Mouse (Mus musculus): ENCODE data around the gene Eaf1. TPM values are rescaled to one million over a fixed set of nuclear protein-coding genes. Genes with fewer than 3 reads are reported as not detected.

The Eaf1 gene
- polyA plus RNA-seq, 1 experiment from 2014 or later: 9.6 TPM

DNA sequence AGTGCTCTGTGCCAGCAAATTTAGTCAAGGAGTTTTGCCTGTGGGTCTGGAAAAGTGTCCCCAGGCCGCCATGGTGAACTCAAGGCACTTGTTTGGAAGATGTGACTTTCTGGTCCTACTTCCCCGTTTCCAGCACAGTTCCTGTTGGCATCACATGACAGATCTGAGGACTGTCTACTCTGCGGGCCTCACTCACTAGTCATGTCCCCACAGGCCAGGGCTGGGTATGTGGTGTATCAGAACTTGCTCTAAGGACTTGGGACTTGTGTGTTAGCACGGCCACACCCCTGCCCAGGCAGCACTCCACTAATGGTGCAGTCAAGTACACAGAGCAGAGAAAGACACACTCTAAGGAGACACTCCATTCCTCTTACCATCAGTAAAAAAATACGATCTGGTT is 11.8 kb upstream of the Eaf1 start:
- H3K4me1 ChIP-seq (replicated peaks): no peaks in the 10 kb centered on the region
- no peak overlapping the region for H3K9ac ChIP-seq
- no peak overlapping the region for H3K27ac ChIP-seq
- no peaks in the 10 kb centered on the region for H3K9me3 ChIP-seq
- 96% methylated on average over 5 of the region's 5 CpGs for WGBS
- no peak for ATAC-seq (ENCODE audit: low FRiP score)
- H3K36me3 ChIP-seq: peaks cover 93% of the 10 kb centered on the region
- H3K4me2 ChIP-seq: no peak overlapping the region
- H3K4me3 ChIP-seq: no peak overlapping the region
- no peaks in the 10 kb centered on the region for H3K27me3 ChIP-seq

DNA sequence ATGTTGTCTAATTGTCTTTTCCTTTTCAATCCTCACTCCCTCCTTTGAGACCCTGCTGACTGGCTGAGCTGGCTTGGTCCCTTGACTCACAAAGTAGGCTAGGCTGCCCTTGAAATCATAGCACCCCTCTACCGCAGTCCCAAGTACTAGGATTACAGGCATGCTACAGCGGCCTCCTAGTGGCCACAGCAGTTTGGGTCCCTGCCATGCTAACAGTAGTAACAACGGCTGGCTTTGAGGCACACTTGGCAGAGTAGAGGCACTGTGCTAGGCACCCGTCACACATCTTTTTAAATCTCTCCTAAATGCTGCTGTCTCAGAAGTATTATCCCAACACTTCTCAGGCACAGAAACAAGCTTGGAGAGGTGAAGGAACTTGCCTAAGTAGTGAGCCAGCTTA is 7.7 kb upstream of the Eaf1 start:
- no peak overlapping the region for H3K4me2 ChIP-seq
- WGBS: 83% methylated on average over 4 of the region's 4 CpGs
- no peak for ATAC-seq (ENCODE audit: low FRiP score)
- H3K4me1 ChIP-seq (replicated peaks): no peaks in the 10 kb centered on the region
- no peak overlapping the region for H3K27ac ChIP-seq
- no peak overlapping the region for H3K9ac ChIP-seq
- no peaks in the 10 kb centered on the region for H3K27me3 ChIP-seq
- H3K9me3 ChIP-seq: no peaks in the 10 kb centered on the region
- peaks cover 91% of the 10 kb centered on the region for H3K36me3 ChIP-seq
- no peak overlapping the region for H3K4me3 ChIP-seq

DNA sequence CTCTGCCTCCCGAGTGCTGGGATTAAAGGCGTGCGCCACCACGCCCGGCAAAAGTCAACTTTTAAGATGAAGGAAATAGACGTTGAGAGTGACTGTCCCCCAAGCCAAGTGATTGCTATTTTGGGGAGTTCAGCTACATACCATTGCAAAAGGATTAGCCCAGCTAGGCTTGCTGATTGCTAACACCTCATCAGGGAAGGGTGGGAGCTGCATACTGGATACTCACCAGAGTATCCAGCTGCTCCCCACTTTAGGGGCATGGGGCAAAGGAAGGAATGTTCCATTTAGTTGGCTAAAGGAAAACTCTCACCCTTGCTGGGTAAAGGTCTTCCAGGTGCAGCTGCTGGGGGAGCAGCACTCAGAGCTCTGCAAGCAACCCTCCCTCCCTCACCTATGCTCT is 6.1 kb upstream of the Eaf1 start:
- H3K4me3 ChIP-seq: no peak overlapping the region
- H3K27ac ChIP-seq: no peak overlapping the region
- H3K4me2 ChIP-seq: no peak overlapping the region
- no peaks in the 10 kb centered on the region for H3K9me3 ChIP-seq
- WGBS: 94% methylated on average over 6 of the region's 6 CpGs
- peaks cover 89% of the 10 kb centered on the region for H3K36me3 ChIP-seq
- peaks cover 12% of the 10 kb centered on the region for H3K4me1 ChIP-seq (replicated peaks)
- no peaks in the 10 kb centered on the region for H3K27me3 ChIP-seq
- no peak overlapping the region for H3K9ac ChIP-seq
- ATAC-seq (ENCODE audit: low FRiP score): no peak

DNA sequence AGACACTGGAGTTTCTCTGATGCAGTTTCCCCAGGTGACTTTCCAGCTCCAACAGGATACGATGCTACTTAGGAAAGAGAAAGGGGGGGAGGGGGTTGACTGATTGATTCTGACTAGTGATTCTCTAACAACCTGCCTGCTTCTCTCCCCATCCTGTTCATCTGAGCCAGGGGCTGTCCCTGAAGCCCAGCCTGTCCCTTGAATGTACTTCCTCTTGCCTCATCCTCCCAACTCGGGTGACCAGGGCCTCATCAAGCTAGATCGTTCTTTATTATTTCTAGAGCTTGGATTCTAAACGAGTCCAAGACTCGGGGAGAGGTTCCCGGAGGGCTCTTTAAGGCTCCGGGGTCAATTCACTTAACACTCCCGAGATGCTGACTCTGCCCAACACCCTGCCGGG is 298 bp upstream of the Eaf1 start:
- H3K9ac ChIP-seq: peak overlapping the region; percentile 93
- peak overlapping the region; percentile 90 for H3K4me2 ChIP-seq
- H3K4me1 ChIP-seq (replicated peaks): peaks cover 45% of the 10 kb centered on the region
- H3K36me3 ChIP-seq: peaks cover 46% of the 10 kb centered on the region
- H3K4me3 ChIP-seq: peak overlapping the region; percentile 97
- no peaks in the 10 kb centered on the region for H3K27me3 ChIP-seq
- H3K9me3 ChIP-seq: no peaks in the 10 kb centered on the region
- 46% methylated on average over 9 of the region's 9 CpGs for WGBS
- no peak overlapping the region for H3K27ac ChIP-seq
- ATAC-seq (ENCODE audit: low FRiP score): no peak

DNA sequence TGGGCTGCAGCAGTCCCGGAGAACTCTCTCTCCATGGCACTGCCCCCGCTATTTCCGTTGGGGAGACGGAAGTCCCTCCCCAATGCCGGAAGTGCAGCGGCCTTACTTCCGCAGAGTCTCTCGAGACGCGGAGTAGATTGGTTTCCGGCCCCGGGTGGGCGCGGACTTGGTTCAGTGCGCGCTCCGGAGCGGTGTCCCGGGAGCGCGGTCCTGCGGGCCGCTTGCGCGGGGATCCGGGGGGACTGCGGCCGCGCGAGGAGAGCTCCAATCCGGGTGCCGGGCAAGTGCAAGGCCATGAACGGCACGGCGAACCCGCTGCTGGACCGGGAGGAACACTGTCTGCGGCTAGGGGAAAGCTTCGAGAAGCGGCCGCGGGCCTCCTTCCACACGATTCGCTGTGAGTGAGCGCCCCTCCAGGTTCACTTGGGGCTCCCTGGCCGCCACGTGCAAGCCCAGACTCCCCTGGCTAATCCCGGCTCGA is 816 bp downstream of the Eaf1 start, which contains the start of gene Mettl6:
Gene Mettl6, minus strand, starts transcription at position 66 of the 481 bp plus-strand sequence.
- Histone ChIP-seq H3K4me2 (peak within 1 kb of the TSS; percentile 90), H3K27me3 (no peaks in the 10 kb centered on the region), H3K9ac (peak within 1 kb of the TSS; percentile 93), H3K4me3 (peak within 1 kb of the TSS; percentile 97), H3K4me1 (replicated peaks) (peaks cover 45% of the 10 kb centered on the region), H3K36me3 (peaks cover 46% of the 10 kb centered on the region), H3K27ac (peak within 1 kb of the TSS; percentile 93), H3K9me3 (no peaks in the 10 kb centered on the region)
- ATAC-seq (ENCODE audit: low FRiP score): peak; percentile 93
- under 1% methylated on average over 49 of the region's 49 CpGs for WGBS

DNA sequence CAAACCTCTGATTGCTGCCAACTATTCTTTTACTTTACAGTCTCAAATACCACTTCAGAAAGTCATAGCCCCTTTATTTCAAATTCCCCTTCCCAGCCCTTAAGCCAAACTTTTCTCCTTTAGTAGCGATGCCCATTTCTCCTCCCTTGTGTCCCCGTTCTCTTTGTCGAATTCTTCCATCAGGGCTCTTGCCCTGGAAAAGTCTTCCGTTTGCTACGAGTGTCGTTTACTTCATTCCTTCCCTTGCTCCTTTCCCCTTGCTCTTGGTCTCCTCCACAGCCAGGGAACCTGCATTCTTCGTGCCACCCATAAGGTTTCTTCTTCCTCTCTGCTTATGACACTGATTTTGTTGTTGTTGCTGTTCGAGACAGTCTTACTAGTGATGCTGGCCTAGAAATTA is 1.3 kb downstream of the Eaf1 start:
- 6% methylated on average over 8 of the region's 8 CpGs for WGBS
- H3K36me3 ChIP-seq: peaks cover 46% of the 10 kb centered on the region
- H3K27ac ChIP-seq: peak overlapping the region; percentile 93; the same call in 1 of the 2 replicates
- peak overlapping the region; percentile 93 for H3K9ac ChIP-seq
- no peaks in the 10 kb centered on the region for H3K9me3 ChIP-seq
- no peaks in the 10 kb centered on the region for H3K27me3 ChIP-seq
- peak overlapping the region; percentile 90 for H3K4me2 ChIP-seq
- H3K4me3 ChIP-seq: peak overlapping the region; percentile 97
- ATAC-seq (ENCODE audit: low FRiP score): no peak
- peaks cover 45% of the 10 kb centered on the region for H3K4me1 ChIP-seq (replicated peaks)

DNA sequence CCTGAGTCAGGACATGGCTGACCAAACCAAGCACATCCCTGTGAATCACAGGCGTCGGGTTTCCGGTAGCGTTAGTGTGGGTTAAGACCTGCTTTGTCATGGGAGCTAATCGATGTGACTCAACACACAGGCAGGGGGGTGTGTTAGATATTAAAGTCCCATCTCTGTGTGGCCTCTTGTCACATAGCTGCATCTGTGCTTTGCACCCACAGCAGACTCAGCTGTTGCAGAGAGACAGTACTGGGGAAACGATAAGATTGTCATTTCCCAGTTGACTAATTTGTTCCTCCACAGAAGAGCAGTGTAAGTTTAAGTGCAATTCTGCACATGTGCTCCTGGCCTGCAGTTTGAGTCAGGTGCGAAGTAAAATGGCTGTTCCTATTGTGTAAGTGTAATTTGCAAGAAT is 2.0 kb downstream of the Eaf1 start:
- Histone ChIP-seq H3K4me1 (replicated peaks) (peaks cover 45% of the 10 kb centered on the region), H3K9me3 (no peaks in the 10 kb centered on the region), H3K27ac (no peak overlapping the region), H3K9ac (peak overlapping the region; percentile 93), H3K4me3 (peak overlapping the region; percentile 97), H3K27me3 (no peaks in the 10 kb centered on the region), H3K36me3 (peaks cover 47% of the 10 kb centered on the region), H3K4me2 (peak overlapping the region; percentile 90)
- ATAC-seq (ENCODE audit: low FRiP score): no peak
- 70% methylated on average over 7 of the region's 7 CpGs for WGBS

DNA sequence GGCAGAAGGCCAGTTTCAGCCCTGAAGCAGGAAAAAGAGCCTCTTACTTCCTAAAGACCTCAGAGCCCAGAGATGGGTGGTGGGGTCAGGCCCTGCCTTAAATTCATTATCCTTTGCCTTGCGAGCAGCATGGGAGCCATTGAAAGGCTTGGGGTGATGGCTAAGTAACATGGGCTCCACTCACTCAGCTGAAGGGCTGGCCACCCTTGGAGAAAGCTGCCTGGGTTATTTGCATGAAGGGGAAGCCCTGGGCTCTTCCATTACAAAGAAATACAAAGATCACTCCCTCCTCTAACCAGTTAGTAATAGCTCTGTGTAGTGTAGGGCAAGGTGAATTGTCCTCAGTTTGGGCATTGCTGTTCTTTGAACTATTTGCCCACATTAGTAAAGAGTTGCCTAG is 5.3 kb downstream of the Eaf1 start:
- Histone ChIP-seq H3K9ac (no peak overlapping the region), H3K36me3 (peaks cover 61% of the 10 kb centered on the region), H3K4me2 (no peak overlapping the region), H3K9me3 (no peaks in the 10 kb centered on the region), H3K4me3 (no peak overlapping the region), H3K27ac (no peak overlapping the region), H3K4me1 (replicated peaks) (peaks cover 21% of the 10 kb centered on the region), H3K27me3 (no peaks in the 10 kb centered on the region)
- no peak for ATAC-seq (ENCODE audit: low FRiP score)
- WGBS: 89% methylated on average over 1 of the region's 1 CpGs

DNA sequence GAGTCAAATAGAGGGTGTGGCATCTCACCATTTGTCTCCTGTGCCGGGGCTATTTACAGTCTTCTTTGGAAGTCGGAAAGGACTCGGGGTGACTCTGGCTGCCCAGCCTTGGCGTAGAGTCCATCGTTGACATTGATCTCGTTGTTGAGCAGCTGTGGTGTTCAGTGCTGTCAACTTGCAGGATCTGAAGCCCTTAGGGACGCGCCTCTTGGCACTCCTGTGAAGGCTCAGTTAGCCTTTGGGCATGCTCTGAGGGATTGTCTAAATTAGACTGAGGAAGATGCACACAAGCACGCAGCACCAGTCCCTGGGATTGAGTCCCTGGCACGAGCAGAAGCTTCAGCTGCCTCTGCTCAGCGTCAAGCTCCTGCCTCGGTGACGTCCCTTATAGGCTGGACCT is 9.2 kb downstream of the Eaf1 start:
- Histone ChIP-seq H3K4me1 (replicated peaks) (no peaks in the 10 kb centered on the region), H3K9ac (no peak overlapping the region), H3K36me3 (peaks cover 94% of the 10 kb centered on the region), H3K9me3 (no peaks in the 10 kb centered on the region), H3K27ac (no peak overlapping the region), H3K4me3 (no peak overlapping the region), H3K27me3 (no peaks in the 10 kb centered on the region), H3K4me2 (no peak overlapping the region)
- 93% methylated on average over 13 of the region's 13 CpGs for WGBS
- ATAC-seq (ENCODE audit: low FRiP score): no peak

DNA sequence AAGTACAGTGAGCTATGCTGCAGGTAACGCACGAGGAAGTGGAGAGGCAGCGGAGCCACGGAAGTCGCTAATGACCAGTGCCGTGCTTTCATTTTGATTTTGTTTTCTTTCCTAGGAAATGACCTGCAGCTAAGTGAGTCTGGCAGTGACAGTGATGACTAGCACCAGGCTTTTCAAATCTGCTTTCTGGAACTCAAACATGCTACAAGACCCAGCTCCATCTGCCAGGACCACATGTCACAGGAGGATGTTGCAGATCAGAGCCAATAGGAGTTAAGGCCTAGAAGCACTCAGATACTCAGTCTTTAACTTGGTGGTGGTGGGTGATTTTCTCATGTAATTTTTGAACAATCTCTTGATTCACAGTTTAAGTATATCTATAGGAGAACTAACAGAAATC is 12.3 kb downstream of the Eaf1 start:
- WGBS: 96% methylated on average over 6 of the region's 6 CpGs
- H3K27me3 ChIP-seq: no peaks in the 10 kb centered on the region
- H3K4me1 ChIP-seq (replicated peaks): no peaks in the 10 kb centered on the region
- no peak overlapping the region for H3K4me2 ChIP-seq
- no peak overlapping the region for H3K9ac ChIP-seq
- H3K27ac ChIP-seq: no peak overlapping the region
- no peaks in the 10 kb centered on the region for H3K9me3 ChIP-seq
- peaks cover 84% of the 10 kb centered on the region for H3K36me3 ChIP-seq
- no peak for ATAC-seq (ENCODE audit: low FRiP score)
- H3K4me3 ChIP-seq: no peak overlapping the region

DNA sequence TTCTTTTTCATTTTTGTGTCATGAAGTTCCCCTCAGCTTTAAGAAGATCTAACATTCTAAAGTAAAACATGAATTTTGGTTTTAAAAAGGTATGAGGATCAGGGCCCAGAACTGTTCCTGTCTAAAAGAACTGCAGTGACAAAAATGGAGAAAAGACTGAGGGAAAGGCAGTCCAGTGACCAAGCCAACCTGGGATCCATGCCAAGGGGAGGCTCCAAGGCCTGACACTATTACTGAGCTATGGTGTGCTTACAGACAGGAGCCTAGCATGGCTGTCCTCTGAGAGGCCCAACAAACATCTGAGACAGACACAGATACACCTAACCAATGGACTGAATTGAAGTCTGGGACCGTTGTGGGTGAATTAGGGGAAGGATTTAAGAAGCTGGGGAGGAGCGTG is 15.7 kb downstream of the Eaf1 start:
- Histone ChIP-seq H3K4me3 (no peak overlapping the region), H3K9me3 (peaks cover 12% of the 10 kb centered on the region), H3K27me3 (no peaks in the 10 kb centered on the region), H3K36me3 (peaks cover 58% of the 10 kb centered on the region), H3K4me2 (no peak overlapping the region), H3K27ac (no peak overlapping the region), H3K4me1 (replicated peaks) (no peaks in the 10 kb centered on the region), H3K9ac (no peak overlapping the region)
- ATAC-seq (ENCODE audit: low FRiP score): no peak
- 96% methylated on average over 2 of the region's 2 CpGs for WGBS

DNA sequence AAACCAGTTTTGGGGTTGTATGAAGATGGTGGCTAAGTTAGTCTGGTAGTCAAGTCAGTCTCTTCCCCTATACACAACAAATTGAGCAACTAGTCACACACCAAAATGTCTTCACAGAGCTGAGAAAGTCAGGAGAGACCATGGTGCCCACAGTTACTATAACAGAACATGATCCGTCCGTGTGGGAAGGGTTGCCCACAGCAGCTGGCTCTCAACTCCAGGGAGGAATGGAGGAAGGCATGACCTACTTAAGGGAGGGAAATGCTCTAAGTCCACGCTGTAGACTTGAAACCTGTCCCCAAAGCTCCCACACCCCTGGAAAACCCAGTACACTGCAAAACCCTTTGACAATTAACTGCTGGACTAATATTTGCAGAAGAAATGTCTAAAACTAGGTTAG is 16.1 kb downstream of the Eaf1 start:
- no peak overlapping the region for H3K27ac ChIP-seq
- peaks cover 16% of the 10 kb centered on the region for H3K9me3 ChIP-seq
- H3K27me3 ChIP-seq: no peaks in the 10 kb centered on the region
- H3K36me3 ChIP-seq: peaks cover 54% of the 10 kb centered on the region
- H3K4me3 ChIP-seq: no peak overlapping the region
- no peak overlapping the region for H3K9ac ChIP-seq
- no peak overlapping the region for H3K4me2 ChIP-seq
- 94% methylated on average over 3 of the region's 3 CpGs for WGBS
- ATAC-seq (ENCODE audit: low FRiP score): no peak
- no peaks in the 10 kb centered on the region for H3K4me1 ChIP-seq (replicated peaks)

DNA sequence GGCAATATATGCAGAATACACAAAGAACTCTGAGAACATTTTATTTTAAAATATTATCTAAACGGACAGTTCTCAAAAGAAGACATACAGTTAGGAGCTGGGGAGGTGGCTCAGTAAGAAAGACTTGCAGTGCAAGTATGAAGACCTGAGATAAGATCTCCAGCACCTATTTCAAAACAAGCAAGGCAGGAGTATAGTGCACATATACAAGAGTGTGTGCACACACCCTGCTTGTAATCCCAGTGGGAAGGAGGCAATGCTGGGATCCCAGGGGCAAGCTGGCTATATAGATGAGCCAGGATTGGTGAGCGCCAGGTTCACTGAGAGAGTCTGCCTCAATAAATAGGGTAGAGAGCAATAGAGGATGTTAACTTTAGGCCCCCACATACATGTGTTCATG is 21.7 kb downstream of the Eaf1 start:
- ATAC-seq (ENCODE audit: low FRiP score): no peak
- Histone ChIP-seq H3K9ac (no peak overlapping the region), H3K36me3 (peaks cover 8% of the 10 kb centered on the region; the same call in 1 of the 2 replicates), H3K4me3 (no peak overlapping the region), H3K27ac (no peak overlapping the region), H3K4me1 (replicated peaks) (no peaks in the 10 kb centered on the region), H3K27me3 (no peaks in the 10 kb centered on the region), H3K4me2 (no peak overlapping the region), H3K9me3 (peaks cover 17% of the 10 kb centered on the region)
- WGBS: 96% methylated on average over 2 of the region's 2 CpGs
